Mouse (Mus musculus): ENCODE results near the gene Trim62. TPM values are rescaled to one million over a fixed set of nuclear protein-coding genes. Genes with fewer than 3 reads are reported as not detected.

The Trim62 gene
- polyA plus RNA-seq, 1 experiment from 2014 or later, result 8.8 TPM

GRCm38 (mm10) chr4:128908586-128909377 is 25.4 kb downstream of the Trim62 start:
- no peak overlapping the region for H3K4me3 ChIP-seq (ENCODE audit: low read depth, low read length)
- no peak overlapping the region for H3K9ac ChIP-seq (ENCODE audit: low read depth, low read length)
- no peaks in the 10 kb centered on the region for H3K9me3 ChIP-seq (ENCODE audit: control insufficient read depth, low read length)
- no peak for DNase-seq (ENCODE audit: low spot score)
- H3K36me3 ChIP-seq (ENCODE audit: control insufficient read depth, insufficient read depth, low read length), result peaks cover 14% of the 10 kb centered on the region
- 63% methylated on average over 24 of the region's 24 CpGs for WGBS
- H3K4me2 ChIP-seq (ENCODE audit: low read depth, low read length), result no peak overlapping the region
- peaks cover 17% of the 10 kb centered on the region for H3K4me1 ChIP-seq (ENCODE audit: control insufficient read depth, insufficient read depth, low read length)
- H3K27ac ChIP-seq (replicated peaks; ENCODE audit: low read depth, low read length), result no peak overlapping the region
- ATAC-seq (ENCODE audit: low read depth), result no peak
- H3K27me3 ChIP-seq (replicated peaks; ENCODE audit: control insufficient read depth, insufficient read depth, low read length), result no peaks in the 10 kb centered on the region

GRCm38 (mm10) chr4:128909378-128909831 is 26.0 kb downstream of the Trim62 start:
- H3K4me1 ChIP-seq (ENCODE audit: control insufficient read depth, insufficient read depth, low read length), result peaks cover 11% of the 10 kb centered on the region
- no peak for DNase-seq (ENCODE audit: low spot score)
- WGBS, result 91% methylated on average over 14 of the region's 14 CpGs

DNA sequence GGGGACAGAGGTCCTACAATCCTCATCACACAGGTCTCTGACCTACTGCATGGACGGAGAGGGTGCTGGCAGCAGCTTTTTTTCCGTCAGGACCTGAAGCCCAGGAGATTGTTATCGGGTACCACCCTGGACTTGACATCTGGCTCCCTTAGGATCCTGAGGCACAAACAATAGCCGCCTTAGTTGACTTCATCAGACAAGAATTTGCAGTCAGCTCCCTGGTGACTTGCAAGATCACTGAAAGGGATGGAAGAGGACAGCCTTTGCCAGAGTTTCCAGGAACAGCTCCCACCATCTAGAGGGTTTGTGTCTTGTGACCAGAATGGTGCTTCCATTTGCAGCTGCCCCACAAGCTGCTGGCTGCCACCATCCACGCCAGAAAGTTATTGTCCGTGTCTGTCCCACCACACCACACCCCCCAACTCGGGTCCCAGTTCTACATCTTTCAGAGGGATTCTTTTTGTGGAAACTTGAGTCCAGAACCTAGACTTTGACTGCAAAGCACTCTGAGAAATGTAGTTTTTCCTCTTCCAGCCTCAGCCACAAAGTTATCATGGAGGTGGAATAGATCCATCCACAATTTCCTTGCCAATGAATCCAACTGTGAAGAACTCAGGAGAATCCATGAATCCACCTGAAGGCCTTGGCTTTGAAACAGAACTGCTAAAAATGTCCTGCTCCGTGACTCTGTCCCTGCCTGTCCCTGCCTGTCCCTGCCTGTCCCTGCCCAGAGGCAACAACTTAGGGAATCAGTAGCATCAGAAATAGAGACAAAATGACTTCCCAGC is 27.1 kb downstream of the Trim62 start:
- no peak overlapping the region; the same call in 1 of the 2 replicates for H3K9ac ChIP-seq (ENCODE audit: low read depth, low read length)
- H3K4me3 ChIP-seq (ENCODE audit: low read depth, low read length), result no peak overlapping the region
- no peak overlapping the region for H3K27ac ChIP-seq (replicated peaks; ENCODE audit: low read depth, low read length)
- ATAC-seq (ENCODE audit: low read depth), result no peak
- peaks cover 14% of the 10 kb centered on the region for H3K36me3 ChIP-seq (ENCODE audit: control insufficient read depth, insufficient read depth, low read length)
- peaks cover under 1% of the 10 kb centered on the region; the same call in 1 of the 2 replicates for H3K4me1 ChIP-seq (ENCODE audit: control insufficient read depth, insufficient read depth, low read length)
- DNase-seq (ENCODE audit: low spot score), result no peak
- no peaks in the 10 kb centered on the region for H3K27me3 ChIP-seq (replicated peaks; ENCODE audit: control insufficient read depth, insufficient read depth, low read length)
- WGBS, result 71% methylated on average over 8 of the region's 8 CpGs
- no peaks in the 10 kb centered on the region for H3K9me3 ChIP-seq (ENCODE audit: control insufficient read depth, low read length)
- H3K4me2 ChIP-seq (ENCODE audit: low read depth, low read length), result no peak overlapping the region

More at GRCm38 (mm10) chr4:128909378-128909831, 26.0 kb downstream of the Trim62 start:
- no peak overlapping the region for H3K4me2 ChIP-seq (ENCODE audit: low read depth, low read length)
- no peaks in the 10 kb centered on the region for H3K9me3 ChIP-seq (ENCODE audit: control insufficient read depth, low read length)
- H3K27ac ChIP-seq (replicated peaks; ENCODE audit: low read depth, low read length), result no peak overlapping the region
- no peak overlapping the region for H3K4me3 ChIP-seq (ENCODE audit: low read depth, low read length)
- no peak overlapping the region for H3K9ac ChIP-seq (ENCODE audit: low read depth, low read length)
- no peaks in the 10 kb centered on the region for H3K27me3 ChIP-seq (replicated peaks; ENCODE audit: control insufficient read depth, insufficient read depth, low read length)
- no peak for ATAC-seq (ENCODE audit: low read depth)
- peaks cover 14% of the 10 kb centered on the region for H3K36me3 ChIP-seq (ENCODE audit: control insufficient read depth, insufficient read depth, low read length)

GRCm38 (mm10) chr4:128912085-128912484 is 28.7 kb downstream of the Trim62 start:
- H3K27me3 ChIP-seq (replicated peaks; ENCODE audit: control insufficient read depth, insufficient read depth, low read length), result no peaks in the 10 kb centered on the region
- no peaks in the 10 kb centered on the region for H3K4me1 ChIP-seq (ENCODE audit: control insufficient read depth, insufficient read depth, low read length)
- no peak overlapping the region for H3K9ac ChIP-seq (ENCODE audit: low read depth, low read length)
- WGBS, result 88% methylated on average over 10 of the region's 10 CpGs
- ATAC-seq (ENCODE audit: low read depth), result no peak
- no peak overlapping the region for H3K4me2 ChIP-seq (ENCODE audit: low read depth, low read length)
- no peaks in the 10 kb centered on the region for H3K9me3 ChIP-seq (ENCODE audit: control insufficient read depth, low read length)
- H3K36me3 ChIP-seq (ENCODE audit: control insufficient read depth, insufficient read depth, low read length), result peaks cover 14% of the 10 kb centered on the region
- no peak overlapping the region for H3K4me3 ChIP-seq (ENCODE audit: low read depth, low read length)
- DNase-seq (ENCODE audit: low spot score), result no peak
- no peak overlapping the region for H3K27ac ChIP-seq (replicated peaks; ENCODE audit: low read depth, low read length)

DNA sequence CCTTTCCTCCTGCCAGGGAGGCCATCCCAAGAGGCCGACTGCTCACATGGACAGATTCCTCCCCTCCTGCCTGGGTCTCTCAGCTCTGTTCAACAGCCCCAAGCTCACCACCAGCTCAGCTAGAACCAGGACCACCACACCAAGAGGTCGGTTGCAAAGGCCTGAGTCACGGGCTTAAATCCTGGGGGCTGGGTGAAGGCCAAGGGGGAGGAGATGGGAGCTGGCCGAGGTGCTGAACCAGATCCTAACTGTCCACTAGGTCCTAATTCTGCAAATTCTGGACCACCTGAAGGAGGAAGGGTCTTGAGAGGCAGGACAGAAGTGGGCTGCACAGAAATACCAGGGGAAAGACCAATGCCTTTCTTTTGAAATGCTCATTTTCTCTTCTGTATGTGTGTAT is 30.4 kb downstream of the Trim62 start:
- 29% methylated on average over 4 of the region's 4 CpGs for WGBS
- H3K27ac ChIP-seq (replicated peaks; ENCODE audit: low read depth, low read length), result no peak overlapping the region
- H3K4me2 ChIP-seq (ENCODE audit: low read depth, low read length), result no peak overlapping the region
- H3K27me3 ChIP-seq (replicated peaks; ENCODE audit: control insufficient read depth, insufficient read depth, low read length), result no peaks in the 10 kb centered on the region
- no peak for DNase-seq (ENCODE audit: low spot score)
- H3K4me1 ChIP-seq (ENCODE audit: control insufficient read depth, insufficient read depth, low read length), result peaks cover 5% of the 10 kb centered on the region; the same call in 1 of the 2 replicates
- no peak overlapping the region for H3K9ac ChIP-seq (ENCODE audit: low read depth, low read length)
- H3K9me3 ChIP-seq (ENCODE audit: control insufficient read depth, low read length), result no peaks in the 10 kb centered on the region
- H3K4me3 ChIP-seq (ENCODE audit: low read depth, low read length), result no peak overlapping the region
- peaks cover 14% of the 10 kb centered on the region for H3K36me3 ChIP-seq (ENCODE audit: control insufficient read depth, insufficient read depth, low read length)
- ATAC-seq (ENCODE audit: low read depth), result no peak

DNA sequence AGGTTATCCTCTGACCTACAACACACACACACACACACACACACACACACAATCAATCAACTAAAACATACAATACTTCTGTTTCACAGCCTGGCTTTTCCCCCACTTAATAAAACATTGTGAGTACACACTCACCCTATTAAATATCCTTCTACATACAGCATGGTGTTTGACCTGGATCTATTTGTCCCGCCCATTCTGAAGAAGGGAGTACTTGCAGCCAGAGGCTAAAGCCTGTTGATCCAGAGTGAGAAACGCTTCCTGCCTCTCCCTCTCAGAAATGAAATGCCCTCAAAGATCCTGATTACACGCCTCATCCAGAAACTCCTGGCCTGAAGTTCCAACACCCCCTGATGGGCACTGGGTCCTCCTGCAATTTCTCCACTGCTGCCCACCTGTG is 33.7 kb downstream of the Trim62 start:
- no peak overlapping the region for H3K4me2 ChIP-seq (ENCODE audit: low read depth, low read length)
- H3K4me3 ChIP-seq (ENCODE audit: low read depth, low read length), result no peak overlapping the region
- H3K27me3 ChIP-seq (replicated peaks; ENCODE audit: control insufficient read depth, insufficient read depth, low read length), result no peaks in the 10 kb centered on the region
- peaks cover 5% of the 10 kb centered on the region; the same call in 1 of the 2 replicates for H3K4me1 ChIP-seq (ENCODE audit: control insufficient read depth, insufficient read depth, low read length)
- no peak for DNase-seq (ENCODE audit: low spot score)
- ATAC-seq (ENCODE audit: low read depth), result no peak
- WGBS, result 69% methylated on average over 3 of the region's 3 CpGs
- H3K9ac ChIP-seq (ENCODE audit: low read depth, low read length), result no peak overlapping the region
- H3K36me3 ChIP-seq (ENCODE audit: control insufficient read depth, insufficient read depth, low read length), result no peaks in the 10 kb centered on the region
- no peak overlapping the region for H3K27ac ChIP-seq (replicated peaks; ENCODE audit: low read depth, low read length)
- no peaks in the 10 kb centered on the region for H3K9me3 ChIP-seq (ENCODE audit: control insufficient read depth, low read length)

- 74% methylated on average over 6 of the region's 6 CpGs for WGBS
- Histone ChIP-seq H3K9me3 (ENCODE audit: control insufficient read depth, low read length) (no peaks in the 10 kb centered on the region), H3K4me2 (ENCODE audit: low read depth, low read length) (no peak overlapping the region), H3K4me1 (ENCODE audit: control insufficient read depth, insufficient read depth, low read length) (peaks cover 5% of the 10 kb centered on the region; the same call in 1 of the 2 replicates), H3K9ac (ENCODE audit: low read depth, low read length) (no peak overlapping the region), H3K27ac (replicated peaks; ENCODE audit: low read depth, low read length) (no peak overlapping the region), H3K27me3 (replicated peaks; ENCODE audit: control insufficient read depth, insufficient read depth, low read length) (no peaks in the 10 kb centered on the region), H3K4me3 (ENCODE audit: low read depth, low read length) (no peak overlapping the region), H3K36me3 (ENCODE audit: control insufficient read depth, insufficient read depth, low read length) (no peaks in the 10 kb centered on the region)
- 0 out of 2 replicates have a peak, but pooled peaks have one; percentile 18 for ATAC-seq (ENCODE audit: low read depth)
- no peak for DNase-seq (ENCODE audit: low spot score)
Measured at GRCm38 (mm10) chr4:128917756-128918155, 34.4 kb downstream of the Trim62 start.

GRCm38 (mm10) chr4:128918187-128918586 is 34.8 kb downstream of the Trim62 start:
- H3K4me2 ChIP-seq (ENCODE audit: low read depth, low read length), result no peak overlapping the region
- WGBS, result 49% methylated on average over 3 of the region's 3 CpGs
- H3K36me3 ChIP-seq (ENCODE audit: control insufficient read depth, insufficient read depth, low read length), result no peaks in the 10 kb centered on the region
- H3K27ac ChIP-seq (replicated peaks; ENCODE audit: low read depth, low read length), result no peak overlapping the region
- H3K9me3 ChIP-seq (ENCODE audit: control insufficient read depth, low read length), result no peaks in the 10 kb centered on the region
- DNase-seq (ENCODE audit: low spot score) (peak; percentile 63), ATAC-seq (ENCODE audit: low read depth) (peak; percentile 33; the same call in 1 of the 2 replicates)
- no peak overlapping the region for H3K9ac ChIP-seq (ENCODE audit: low read depth, low read length)
- H3K4me1 ChIP-seq (ENCODE audit: control insufficient read depth, insufficient read depth, low read length), result peaks cover 5% of the 10 kb centered on the region; the same call in 1 of the 2 replicates
- H3K4me3 ChIP-seq (ENCODE audit: low read depth, low read length), result no peak overlapping the region
- no peaks in the 10 kb centered on the region for H3K27me3 ChIP-seq (replicated peaks; ENCODE audit: control insufficient read depth, insufficient read depth, low read length)
